Mouse (Mus musculus): Measurements from ENCODE around the gene Alkal2.

The Alkal2 gene

DNA sequence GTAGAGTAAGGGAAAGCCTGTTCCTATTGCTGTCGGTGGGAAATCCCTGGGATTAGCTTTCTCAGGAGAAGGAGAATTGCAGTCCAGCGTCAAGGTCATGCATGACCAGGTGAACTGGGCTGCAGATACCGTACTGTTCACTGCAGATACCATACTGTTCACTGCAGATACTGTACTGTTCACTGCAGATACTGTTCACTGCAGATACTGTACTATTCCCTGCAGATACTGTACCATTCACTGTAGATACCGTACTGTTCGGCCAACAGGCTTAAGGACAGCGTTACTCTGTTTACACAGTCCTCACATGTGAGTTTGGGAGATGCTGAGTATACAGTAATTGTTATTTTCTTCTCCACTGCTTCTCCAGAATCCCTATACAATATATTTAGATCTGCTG is 44.1 kb downstream of the Alkal2 start:
- DNase-seq, result no peak

GRCm38 (mm10) chr12:30933299-30933698 is 49.2 kb downstream of the Alkal2 start:
- DNase-seq, result no peak

DNA sequence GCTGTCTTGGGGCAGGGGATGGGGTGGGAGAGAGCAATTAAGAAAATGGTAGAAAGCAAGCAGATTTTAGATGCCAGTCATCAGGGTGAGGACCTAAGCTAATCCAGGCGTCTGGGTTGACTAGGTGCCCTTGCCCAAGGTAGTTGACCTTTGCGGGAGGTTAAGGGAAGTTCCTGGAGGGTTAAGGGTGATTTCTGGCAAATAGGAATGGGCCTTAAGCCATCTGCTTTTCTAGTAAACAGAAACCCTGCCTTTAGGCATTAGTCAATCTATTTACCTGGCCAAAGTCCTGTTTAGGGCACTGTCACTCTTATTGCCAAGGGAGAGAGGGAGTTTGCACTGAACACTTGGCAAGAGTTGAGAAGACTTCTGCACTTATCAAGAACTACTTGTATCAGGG is 52.8 kb downstream of the Alkal2 start:
- no peak for DNase-seq

Measured in spleen, adult 18-20 months (tissue).